Mouse (Mus musculus): ENCODE measurements around the gene Usp15.

- no peak for TF ChIP-seq POLR2A (IDR thresholded peaks at IDR 0.05; ENCODE audit: control insufficient read depth, low read depth, low read length)
- TF ChIP-seq CTCF (IDR thresholded peaks at IDR 0.05; ENCODE audit: control insufficient read depth, insufficient read depth, insufficient replicate concordance, low read depth, low read length) = no peak
These were observed 65.3 kb downstream of the Usp15 start for GRCm38 (mm10) chr10:123131487-123131886.
